Mouse (Mus musculus): Measurements from ENCODE around the gene Rnft2.

Gene Rnft2

GRCm38 (mm10) chr5:118244606-118245443, at the start of gene Rnft2, which contains the start of gene 2410131K14Rik:
Rnft2 (minus strand) TSS chr5:118245116.
2410131K14Rik (plus strand) TSS chr5:118245227.
- peak; percentile 99 for DNase-seq (ENCODE audit: low spot score)

- DNase-seq (ENCODE audit: low spot score) = peak; percentile 70
These were observed 49.4 kb upstream of the Rnft2 start for GRCm38 (mm10) chr5:118294086-118294864.

GRCm38 (mm10) chr5:118292476-118292875, 47.6 kb upstream of the Rnft2 start:
- no peak for DNase-seq (ENCODE audit: low spot score)

- DNase-seq (ENCODE audit: low spot score) = no peak
These were observed 46.5 kb upstream of the Rnft2 start for GRCm38 (mm10) chr5:118291453-118291852.

- no peak for DNase-seq (ENCODE audit: low spot score)
These were observed 33.0 kb upstream of the Rnft2 start for GRCm38 (mm10) chr5:118277741-118278495.

- DNase-seq (ENCODE audit: low spot score) = no peak
These were observed 31.8 kb upstream of the Rnft2 start for GRCm38 (mm10) chr5:118276711-118277110.

GRCm38 (mm10) chr5:118276281-118276680, 31.4 kb upstream of the Rnft2 start:
- no peak for DNase-seq (ENCODE audit: low spot score)

GRCm38 (mm10) chr5:118274546-118274945, 29.6 kb upstream of the Rnft2 start:
- DNase-seq (ENCODE audit: low spot score) = no peak

- DNase-seq (ENCODE audit: low spot score) = no peak
These were observed 28.5 kb upstream of the Rnft2 start for GRCm38 (mm10) chr5:118273446-118273845.

- DNase-seq (ENCODE audit: low spot score) = no peak
These were observed 26.7 kb upstream of the Rnft2 start for GRCm38 (mm10) chr5:118271449-118272110.

GRCm38 (mm10) chr5:118268987-118269386, 24.1 kb upstream of the Rnft2 start:
- peak; percentile 47 for DNase-seq (ENCODE audit: low spot score)

GRCm38 (mm10) chr5:118266309-118266708, 21.4 kb upstream of the Rnft2 start:
- no peak for DNase-seq (ENCODE audit: low spot score)

- DNase-seq (ENCODE audit: low spot score) = no peak
These were observed 20.4 kb upstream of the Rnft2 start for GRCm38 (mm10) chr5:118265366-118265765.

- no peak for DNase-seq (ENCODE audit: low spot score)
These were observed 19.4 kb upstream of the Rnft2 start for GRCm38 (mm10) chr5:118264279-118264678.

- DNase-seq (ENCODE audit: low spot score) = no peak
These were observed 17.5 kb upstream of the Rnft2 start for GRCm38 (mm10) chr5:118262418-118262817.

- no peak for DNase-seq (ENCODE audit: low spot score)
These were observed 16.3 kb upstream of the Rnft2 start for GRCm38 (mm10) chr5:118261181-118261580.

GRCm38 (mm10) chr5:118260642-118261041, 15.7 kb upstream of the Rnft2 start:
- DNase-seq (ENCODE audit: low spot score) = no peak

GRCm38 (mm10) chr5:118260055-118260454, 15.1 kb upstream of the Rnft2 start:
- DNase-seq (ENCODE audit: low spot score) = no peak

GRCm38 (mm10) chr5:118259636-118260035, 14.7 kb upstream of the Rnft2 start:
- DNase-seq (ENCODE audit: low spot score) = no peak

- DNase-seq (ENCODE audit: low spot score) = no peak
These were observed 14.2 kb upstream of the Rnft2 start for GRCm38 (mm10) chr5:118259152-118259551.

- DNase-seq (ENCODE audit: low spot score) = no peak
These were observed 12.1 kb upstream of the Rnft2 start for GRCm38 (mm10) chr5:118256981-118257380.

- no peak for DNase-seq (ENCODE audit: low spot score)
These were observed 8.6 kb upstream of the Rnft2 start for GRCm38 (mm10) chr5:118253551-118253950.

Data from urinary bladder, postnatal 10 days (tissue).